Mouse (Mus musculus) urinary bladder, postnatal 14 days (tissue): ENCODE measurements at regions not wholly inside any gene's neighbourhood (a gene's known extent, or its start where the extent isn't known, plus 50 kb on each side); places are given as distances from the start of the nearest gene placed in this dataset.

Experiments used
- DNase-seq: peaks from one replicate; pipeline ENCODE4 v3.0.0; 2021; ENCODE audit warnings: low spot score

- no peak for DNase-seq
Measured at GRCm38 (mm10) chr1:43247609-43248008, 50.8 kb upstream of the Fhl2 start.

- DNase-seq: no peak
Measured at GRCm38 (mm10) chr1:43250281-43250680, 53.5 kb upstream of the Fhl2 start.

GRCm38 (mm10) chr1:43251356-43251755, 54.6 kb upstream of the Fhl2 start:
- no peak for DNase-seq

GRCm38 (mm10) chr1:43254129-43254528, 57.3 kb upstream of the Fhl2 start:
- no peak for DNase-seq

- DNase-seq: no peak
Measured at GRCm38 (mm10) chr1:43256078-43256477, 59.3 kb upstream of the Fhl2 start.

GRCm38 (mm10) chr1:43257909-43258308, 61.1 kb upstream of the Fhl2 start:
- no peak for DNase-seq

GRCm38 (mm10) chr1:43259841-43260240, 63.1 kb upstream of the Fhl2 start:
- DNase-seq: no peak

- no peak for DNase-seq
Measured at GRCm38 (mm10) chr1:43260491-43260890, 63.7 kb upstream of the Fhl2 start.

- peak; percentile 66 for DNase-seq
Measured at GRCm38 (mm10) chr1:43264407-43264889, 67.7 kb upstream of the Fhl2 start.

- DNase-seq: no peak
Measured at GRCm38 (mm10) chr1:43265699-43266455, 69.1 kb upstream of the Fhl2 start.

GRCm38 (mm10) chr1:43269685-43270084, 72.9 kb upstream of the Fhl2 start:
- DNase-seq: no peak

GRCm38 (mm10) chr1:43273236-43273868, 76.6 kb upstream of the Fhl2 start:
- no peak for DNase-seq

GRCm38 (mm10) chr1:43291736-43292135, 95.0 kb upstream of the Fhl2 start:
- no peak for DNase-seq

GRCm38 (mm10) chr1:43292561-43292960, 95.8 kb upstream of the Fhl2 start:
- no peak for DNase-seq

GRCm38 (mm10) chr1:43294221-43295012, 97.6 kb upstream of the Fhl2 start:
- no peak for DNase-seq

- DNase-seq: no peak
Measured at GRCm38 (mm10) chr1:43297579-43297978, 100.8 kb upstream of the Fhl2 start.

GRCm38 (mm10) chr1:43298746-43299145, 102.0 kb upstream of the Fhl2 start:
- no peak for DNase-seq

GRCm38 (mm10) chr1:43299490-43300302, 102.9 kb upstream of the Fhl2 start:
- no peak for DNase-seq

- DNase-seq: no peak
Measured at GRCm38 (mm10) chr1:43300676-43301075, 103.9 kb upstream of the Fhl2 start.

- no peak for DNase-seq
Measured at GRCm38 (mm10) chr1:43301866-43302571, 105.2 kb upstream of the Fhl2 start.

- no peak for DNase-seq
Measured at GRCm38 (mm10) chr1:43302657-43303056, 105.9 kb upstream of the Fhl2 start.
